Mouse (Mus musculus) hindbrain, embryonic 15.5 days (tissue): ENCODE measurements at regions not wholly inside any gene's neighbourhood (a gene's known extent, or its start where the extent isn't known, plus 50 kb on each side); places are given as distances from the start of the nearest gene placed in this dataset.

Experiments
- ATAC-seq: fragments of 200-750 bp; cut with Nextera tagmentation; 2 replicates; pipeline ENCODE4 v1.8.0; 2017; ENCODE audit warnings: low read depth, moderate number of reproducible peaks, moderate TSS enrichment; ENCODE audit not compliant: low FRiP score
- H3K27ac ChIP-seq: fragments of 300-500 bp; sonication (generic); replicated peaks from 2 replicates; pipeline ENCODE4 v1.5.1; 2015; ENCODE audit warnings: mild to moderate bottlenecking, inconsistent platforms
- H3K27me3 ChIP-seq: fragments of 300-500 bp; sonication (generic); 2 replicates; pipeline ENCODE4 v1.6.1; 2015; ENCODE audit warnings: control low read depth, inconsistent platforms
- H3K36me3 ChIP-seq: fragments of 300-500 bp; sonication (generic); 2 replicates; pipeline ENCODE4 v1.6.1; 2015; ENCODE audit warnings: control low read depth, inconsistent platforms
- H3K4me1 ChIP-seq: fragments of 300-500 bp; sonication (generic); replicated peaks from 2 replicates; pipeline ENCODE4 v1.6.1; 2015; ENCODE audit warnings: control low read depth, inconsistent platforms
- H3K4me2 ChIP-seq: fragments of 300-500 bp; sonication (generic); 2 replicates; pipeline ENCODE4 v1.6.1; 2015; ENCODE audit warnings: moderate library complexity, mild to moderate bottlenecking, inconsistent platforms
- H3K4me3 ChIP-seq: fragments of 300-500 bp; sonication (generic); 2 replicates; pipeline ENCODE4 v1.5.1; 2015; ENCODE audit warnings: mild to moderate bottlenecking, inconsistent platforms
- H3K9ac ChIP-seq: fragments of 300-500 bp; sonication (generic); 2 replicates; pipeline ENCODE4 v1.6.1; 2015; ENCODE audit warnings: inconsistent platforms
- H3K9me3 ChIP-seq: fragments of 300-500 bp; sonication (generic); 2 replicates; pipeline ENCODE4 v1.6.1; 2016; ENCODE audit warnings: control low read depth, inconsistent platforms
- WGBS: fragments of 180-500 bp; shearing (Covaris S2); methylation state at CpG from one replicate; pipeline ENCODE4 v1.1.7; 2015; 5-methylcytosine and 5-hydroxymethylcytosine counted together

- no peaks in the 10 kb centered on the region for H3K9me3 ChIP-seq
- ATAC-seq = no peak
- H3K4me2 ChIP-seq = no peak overlapping the region
- no peaks in the 10 kb centered on the region for H3K27me3 ChIP-seq
- H3K4me3 ChIP-seq = no peak overlapping the region
- no peak overlapping the region for H3K27ac ChIP-seq
- WGBS = 79% methylated on average over 4 of the region's 4 CpGs
- H3K4me1 ChIP-seq = no peaks in the 10 kb centered on the region
- no peak overlapping the region for H3K9ac ChIP-seq
- no peaks in the 10 kb centered on the region for H3K36me3 ChIP-seq
Observed at GRCm38 (mm10) chr4:94106941-94107340, 449.4 kb upstream of the Gm10306 start.

GRCm38 (mm10) chr4:94116881-94117280 lies 439.5 kb upstream of the Gm10306 start:
- no peaks in the 10 kb centered on the region for H3K4me1 ChIP-seq
- ATAC-seq = no peak
- H3K27me3 ChIP-seq = no peaks in the 10 kb centered on the region
- no peaks in the 10 kb centered on the region for H3K9me3 ChIP-seq
- H3K27ac ChIP-seq = no peak overlapping the region
- H3K4me2 ChIP-seq = no peak overlapping the region
- 68% methylated on average over 3 of the region's 3 CpGs for WGBS
- no peak overlapping the region for H3K9ac ChIP-seq
- H3K36me3 ChIP-seq = no peaks in the 10 kb centered on the region
- no peak overlapping the region for H3K4me3 ChIP-seq

DNA sequence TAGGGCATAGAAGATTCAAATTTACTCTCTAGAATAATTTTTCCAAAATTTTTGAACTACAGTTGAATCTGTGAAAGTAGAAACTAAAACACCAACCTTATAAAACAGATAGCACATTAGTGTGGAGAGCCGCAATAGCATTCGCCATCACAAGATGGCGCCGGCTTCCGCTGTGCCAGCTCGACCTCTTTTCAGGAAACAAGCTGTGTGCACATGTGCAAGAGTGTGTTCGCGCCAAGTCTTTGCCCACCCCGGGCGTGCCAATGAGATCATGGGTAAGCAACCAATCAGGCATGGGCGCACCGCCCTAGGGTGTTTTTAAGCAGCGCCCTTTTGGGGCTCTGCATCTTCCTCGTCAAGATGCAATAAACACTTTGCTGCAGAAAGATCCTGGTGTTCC lies 432.2 kb upstream of the Gm10306 start:
- ATAC-seq = no peak
- H3K4me2 ChIP-seq = no peak overlapping the region

DNA sequence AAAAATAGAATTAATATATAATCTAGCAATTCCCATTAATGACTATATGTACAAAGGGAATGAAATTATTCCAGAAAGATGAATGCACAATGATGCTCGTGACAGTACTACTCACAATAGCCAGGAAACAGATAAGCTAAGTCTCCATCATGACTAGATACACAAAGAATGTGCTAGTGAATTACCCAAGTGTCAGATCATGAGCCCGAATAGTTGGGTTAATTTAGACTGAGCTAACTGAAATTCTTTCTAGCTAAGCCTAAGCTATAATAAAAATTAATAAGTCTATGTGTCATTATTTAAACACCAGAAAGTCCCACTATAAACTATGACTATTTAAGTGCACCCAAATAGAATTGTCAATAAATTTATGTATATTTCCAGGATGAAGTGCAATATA lies 418.4 kb upstream of the Gm10306 start:
- ATAC-seq = no peak
- WGBS = 82% methylated on average over 2 of the region's 2 CpGs
- H3K27ac ChIP-seq = no peak overlapping the region
- no peaks in the 10 kb centered on the region for H3K27me3 ChIP-seq
- no peaks in the 10 kb centered on the region for H3K9me3 ChIP-seq
- H3K4me1 ChIP-seq = no peaks in the 10 kb centered on the region
- no peak overlapping the region for H3K4me3 ChIP-seq
- no peaks in the 10 kb centered on the region for H3K36me3 ChIP-seq
- H3K4me2 ChIP-seq = no peak overlapping the region
- H3K9ac ChIP-seq = no peak overlapping the region

More for the DNA sequence above, 432.2 kb upstream of the Gm10306 start:
- Histone ChIP-seq H3K27me3 (no peaks in the 10 kb centered on the region), H3K9me3 (no peaks in the 10 kb centered on the region), H3K9ac (no peak overlapping the region), H3K4me3 (no peak overlapping the region), H3K27ac (no peak overlapping the region), H3K36me3 (no peaks in the 10 kb centered on the region), H3K4me1 (no peaks in the 10 kb centered on the region)
- WGBS = 82% methylated on average over 14 of the region's 14 CpGs

DNA sequence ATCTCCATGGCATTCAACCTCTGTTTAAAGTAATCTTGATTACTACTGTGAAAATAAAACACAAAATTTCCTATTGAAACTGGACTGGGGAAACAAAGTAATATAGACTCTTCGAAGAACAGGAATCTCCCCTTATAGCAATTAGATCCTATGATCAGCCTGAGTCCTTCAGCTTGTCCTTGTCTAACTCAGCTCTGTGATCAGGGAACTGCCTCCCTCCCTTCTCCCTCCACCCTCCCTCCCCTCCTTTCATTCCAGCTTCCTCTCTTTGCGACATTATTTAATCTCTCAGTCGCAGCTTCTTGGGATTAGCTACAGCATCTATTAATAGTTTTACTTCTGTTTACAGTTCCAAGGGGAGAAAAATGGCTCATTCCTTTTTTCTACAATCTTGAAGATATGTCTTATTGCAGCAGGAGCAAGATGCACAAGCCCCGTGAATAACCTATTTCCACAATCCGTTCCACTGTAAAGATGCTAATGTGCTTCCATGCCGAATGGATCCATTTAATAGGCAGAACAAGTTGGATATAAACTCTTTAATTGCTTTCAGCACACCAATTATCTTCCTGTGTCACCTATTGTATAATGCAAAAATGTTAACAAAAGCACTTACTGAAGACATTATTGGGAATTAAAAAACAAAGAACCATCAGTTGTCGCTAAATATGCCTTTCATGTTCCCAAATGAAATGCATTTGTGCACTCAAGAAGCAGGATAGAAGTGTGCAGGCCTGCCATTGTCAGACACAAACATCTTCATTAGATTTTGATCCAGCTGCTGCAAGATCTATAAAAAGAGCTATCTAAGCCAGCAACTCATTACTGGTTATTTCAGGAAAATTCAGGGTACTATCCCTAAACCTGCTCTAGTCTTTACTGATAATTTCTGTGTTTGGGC lies 411.2 kb upstream of the Gm10306 start:
- Histone ChIP-seq H3K9me3 (no peaks in the 10 kb centered on the region), H3K9ac (no peak overlapping the region), H3K4me2 (0 out of 2 replicates have a peak overlapping the region, but pooled peaks have one; percentile 9), H3K27me3 (no peaks in the 10 kb centered on the region), H3K27ac (no peak overlapping the region; the same call in 1 of the 2 replicates), H3K4me1 (0 out of 2 replicates have a peak, but pooled peaks cover 4% of the 10 kb centered on the region), H3K36me3 (no peaks in the 10 kb centered on the region), H3K4me3 (no peak overlapping the region)
- 35% methylated on average over 7 of the region's 7 CpGs for WGBS
- no peak; the same call in 1 of the 2 replicates for ATAC-seq

DNA sequence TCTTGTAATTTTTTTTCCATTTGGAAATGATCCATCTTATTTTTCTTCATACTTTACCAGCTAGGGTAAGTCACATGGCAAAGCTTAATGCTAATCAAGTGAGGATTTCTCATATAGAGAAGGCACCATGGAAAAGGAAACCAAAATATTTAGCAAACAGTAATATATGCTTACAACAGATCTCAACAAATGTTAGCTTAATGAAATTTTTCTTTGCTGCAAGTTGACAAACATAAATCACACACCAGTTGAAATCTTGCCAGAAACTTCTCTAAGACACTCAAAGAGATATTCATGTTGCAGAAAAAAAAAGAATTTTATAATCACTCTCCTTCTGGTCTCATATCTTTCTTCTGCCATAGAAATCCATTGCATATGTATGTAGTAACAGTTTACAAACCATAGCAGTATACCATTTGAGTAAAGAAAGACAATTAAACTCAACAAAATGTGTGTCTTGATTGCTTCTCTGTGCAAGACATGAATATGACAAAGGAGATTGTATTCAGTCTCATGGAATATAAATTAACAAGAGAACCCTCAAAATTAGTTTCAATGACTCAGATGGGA lies 408.3 kb upstream of the Gm10306 start:
- Histone ChIP-seq H3K9me3 (no peaks in the 10 kb centered on the region), H3K4me3 (no peak overlapping the region), H3K36me3 (no peaks in the 10 kb centered on the region), H3K27me3 (no peaks in the 10 kb centered on the region), H3K27ac (no peak overlapping the region), H3K4me1 (0 out of 2 replicates have a peak, but pooled peaks cover 4% of the 10 kb centered on the region), H3K9ac (no peak overlapping the region), H3K4me2 (no peak overlapping the region)
- no peak for ATAC-seq

DNA sequence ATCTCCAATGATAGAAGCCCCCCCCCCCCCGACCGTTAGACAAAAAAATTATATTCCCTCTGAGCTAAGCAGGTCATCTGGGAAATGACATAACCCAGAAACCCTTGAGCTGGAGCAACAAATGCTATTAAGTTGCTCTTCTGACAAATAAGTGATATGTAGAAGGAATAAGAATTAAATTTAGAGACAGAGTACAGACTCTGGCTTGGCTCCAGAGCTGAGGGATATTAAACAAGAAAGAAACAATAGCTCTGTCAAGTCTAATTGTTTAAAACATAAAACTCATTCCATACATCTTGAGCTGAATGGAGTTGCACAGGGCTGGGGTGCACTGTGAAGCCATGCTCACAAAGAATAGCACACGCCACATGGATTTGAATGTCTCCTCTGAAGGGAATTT lies 407.3 kb upstream of the Gm10306 start:
- no peak overlapping the region for H3K4me2 ChIP-seq
- no peak overlapping the region for H3K27ac ChIP-seq
- ATAC-seq = no peak
- H3K4me3 ChIP-seq = no peak overlapping the region
- H3K9ac ChIP-seq = no peak overlapping the region
- no peaks in the 10 kb centered on the region for H3K9me3 ChIP-seq
- 0 out of 2 replicates have a peak, but pooled peaks cover 4% of the 10 kb centered on the region for H3K4me1 ChIP-seq
- H3K27me3 ChIP-seq = no peaks in the 10 kb centered on the region
- no peaks in the 10 kb centered on the region for H3K36me3 ChIP-seq
- WGBS = 63% methylated on average over 3 of the region's 3 CpGs

- no peak overlapping the region for H3K27ac ChIP-seq
- H3K27me3 ChIP-seq = no peaks in the 10 kb centered on the region
- no peak for ATAC-seq
- H3K4me1 ChIP-seq = no peaks in the 10 kb centered on the region
- 65% methylated on average over 2 of the region's 2 CpGs for WGBS
- no peaks in the 10 kb centered on the region for H3K9me3 ChIP-seq
- H3K4me3 ChIP-seq = no peak overlapping the region
- H3K36me3 ChIP-seq = no peaks in the 10 kb centered on the region
- H3K9ac ChIP-seq = no peak overlapping the region
- H3K4me2 ChIP-seq = no peak overlapping the region
Observed at GRCm38 (mm10) chr4:94160620-94161019, 395.7 kb upstream of the Gm10306 start.

- H3K9me3 ChIP-seq = no peaks in the 10 kb centered on the region
- WGBS = 92% methylated on average over 2 of the region's 2 CpGs
Observed at GRCm38 (mm10) chr4:94173096-94173495, 383.2 kb upstream of the Gm10306 start.

GRCm38 (mm10) chr4:94186997-94187396 lies 369.3 kb upstream of the Gm10306 start:
- H3K4me1 ChIP-seq = 0 out of 2 replicates have a peak, but pooled peaks cover 3% of the 10 kb centered on the region
- no peaks in the 10 kb centered on the region for H3K36me3 ChIP-seq
- no peak overlapping the region for H3K9ac ChIP-seq
- 66% methylated on average over 4 of the region's 4 CpGs for WGBS
- ATAC-seq = no peak
- no peak overlapping the region for H3K27ac ChIP-seq
- no peaks in the 10 kb centered on the region for H3K27me3 ChIP-seq
- no peak overlapping the region for H3K4me3 ChIP-seq
- no peaks in the 10 kb centered on the region for H3K9me3 ChIP-seq
- H3K4me2 ChIP-seq = no peak overlapping the region

More at GRCm38 (mm10) chr4:94173096-94173495, 383.2 kb upstream of the Gm10306 start:
- H3K4me1 ChIP-seq = no peaks in the 10 kb centered on the region
- no peaks in the 10 kb centered on the region for H3K36me3 ChIP-seq
- no peak overlapping the region for H3K4me3 ChIP-seq
- no peaks in the 10 kb centered on the region for H3K27me3 ChIP-seq
- no peak for ATAC-seq
- H3K4me2 ChIP-seq = no peak overlapping the region
- no peak overlapping the region for H3K9ac ChIP-seq
- H3K27ac ChIP-seq = no peak overlapping the region

GRCm38 (mm10) chr4:94188354-94188753 lies 368.0 kb upstream of the Gm10306 start:
- no peak for ATAC-seq
- Histone ChIP-seq H3K36me3 (no peaks in the 10 kb centered on the region), H3K9me3 (no peaks in the 10 kb centered on the region), H3K4me3 (no peak overlapping the region), H3K27ac (no peak overlapping the region), H3K27me3 (no peaks in the 10 kb centered on the region), H3K9ac (no peak overlapping the region), H3K4me2 (no peak overlapping the region), H3K4me1 (0 out of 2 replicates have a peak, but pooled peaks cover 3% of the 10 kb centered on the region)
- 67% methylated on average over 2 of the region's 2 CpGs for WGBS

DNA sequence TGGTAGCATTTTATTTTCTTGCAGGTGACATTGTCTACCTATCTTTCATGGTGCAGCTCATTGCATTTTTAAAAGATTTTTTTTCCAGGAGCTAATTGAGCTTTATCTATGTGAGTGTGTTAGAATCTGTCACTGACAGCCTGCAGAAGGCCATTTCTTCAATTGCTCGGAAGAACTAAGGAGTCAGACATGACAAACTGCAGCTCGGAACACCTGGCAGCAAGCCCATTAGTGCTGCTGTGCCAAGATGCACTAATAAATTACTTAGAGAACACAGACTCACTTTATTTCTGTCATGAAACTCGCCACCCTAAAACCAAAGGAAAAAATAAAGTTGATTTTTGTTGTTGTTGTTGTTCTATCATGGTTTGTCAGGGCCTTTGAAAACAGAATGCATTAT lies 367.5 kb upstream of the Gm10306 start:
- no peak overlapping the region for H3K27ac ChIP-seq
- H3K27me3 ChIP-seq = no peaks in the 10 kb centered on the region
- no peak overlapping the region for H3K9ac ChIP-seq
- H3K4me1 ChIP-seq = 0 out of 2 replicates have a peak, but pooled peaks cover 3% of the 10 kb centered on the region
- H3K4me3 ChIP-seq = no peak overlapping the region
- WGBS = 41% methylated on average over 3 of the region's 3 CpGs
- no peaks in the 10 kb centered on the region for H3K36me3 ChIP-seq
- ATAC-seq = 0 out of 2 replicates have a peak, but pooled peaks have one; percentile 19
- no peaks in the 10 kb centered on the region for H3K9me3 ChIP-seq
- H3K4me2 ChIP-seq = no peak overlapping the region
